Mouse (Mus musculus): ENCODE data around the gene Klhl7. TPM values are rescaled to one million over a fixed set of nuclear protein-coding genes. Genes with fewer than 3 reads are reported as not detected.
"Not testable (repeated sequence)": the region's sequence is repeated elsewhere in the genome, so short reads cannot be mapped to it uniquely, and the experiment has no call there.

Gene Klhl7
- total RNA-seq, 1 experiment from 2014 or later, result 29.0 TPM

GRCm38 (mm10) chr5:24088451-24088850 is 12.0 kb upstream of the Klhl7 start:
- 0 out of 2 replicates have a peak, but pooled peaks have one; percentile 45 for ATAC-seq (replicated peaks; ENCODE audit: low read depth, poor library complexity, severe bottlenecking)

GRCm38 (mm10) chr5:24092496-24092895 is 7.9 kb upstream of the Klhl7 start:
- ATAC-seq (replicated peaks; ENCODE audit: low read depth, poor library complexity, severe bottlenecking), result no peak

- ATAC-seq (replicated peaks; ENCODE audit: low read depth, poor library complexity, severe bottlenecking), result no peak
These were observed 5.0 kb upstream of the Klhl7 start for GRCm38 (mm10) chr5:24095393-24095792.

DNA sequence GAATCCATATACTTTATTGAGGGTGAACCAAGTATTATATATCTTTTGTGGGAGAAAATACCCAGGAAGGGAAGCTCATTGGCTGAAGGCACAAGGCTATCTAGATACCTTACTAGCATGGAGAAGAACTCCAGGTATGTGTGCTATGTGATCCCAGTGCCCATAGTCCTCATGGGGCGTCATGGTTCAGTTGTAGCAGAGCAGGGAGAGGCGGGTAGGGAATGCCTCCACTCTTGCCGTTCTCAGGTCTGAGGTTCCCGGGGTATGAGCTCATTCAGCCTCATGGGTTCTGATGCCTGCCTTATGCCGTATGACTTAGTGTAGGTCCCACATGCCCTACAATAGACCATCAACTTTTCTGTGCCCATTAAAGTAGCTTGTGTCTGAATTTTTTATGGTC is 4.5 kb upstream of the Klhl7 start:
- no peak for ATAC-seq (replicated peaks; ENCODE audit: low read depth, poor library complexity, severe bottlenecking)

DNA sequence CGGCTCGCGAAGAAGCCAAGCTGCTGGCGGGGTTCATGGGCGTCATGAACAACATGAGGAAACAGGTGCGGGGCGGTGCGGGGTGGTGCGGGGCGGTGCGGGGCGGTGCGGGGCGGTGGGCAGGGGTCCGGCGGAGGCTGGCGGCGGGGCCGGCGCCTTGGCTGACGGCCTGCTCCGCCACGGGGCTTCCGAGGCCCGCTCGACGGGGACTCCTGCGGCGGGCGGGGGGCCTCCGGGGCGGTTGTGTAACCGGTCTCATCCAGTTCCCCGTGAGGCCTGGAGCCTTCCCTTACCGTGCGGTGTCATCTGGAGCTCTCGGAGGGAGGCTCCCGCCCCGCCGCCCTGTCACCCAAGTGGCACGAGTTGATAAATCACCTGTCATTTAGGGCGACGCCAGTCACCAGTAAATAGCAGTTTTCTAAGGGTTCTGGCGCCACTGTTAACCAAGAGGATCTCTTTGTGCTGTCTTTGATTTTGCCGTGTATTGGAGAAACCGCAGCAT is 456 bp downstream of the Klhl7 start:
- peak; percentile 68 for ATAC-seq (replicated peaks; ENCODE audit: low read depth, poor library complexity, severe bottlenecking)

DNA sequence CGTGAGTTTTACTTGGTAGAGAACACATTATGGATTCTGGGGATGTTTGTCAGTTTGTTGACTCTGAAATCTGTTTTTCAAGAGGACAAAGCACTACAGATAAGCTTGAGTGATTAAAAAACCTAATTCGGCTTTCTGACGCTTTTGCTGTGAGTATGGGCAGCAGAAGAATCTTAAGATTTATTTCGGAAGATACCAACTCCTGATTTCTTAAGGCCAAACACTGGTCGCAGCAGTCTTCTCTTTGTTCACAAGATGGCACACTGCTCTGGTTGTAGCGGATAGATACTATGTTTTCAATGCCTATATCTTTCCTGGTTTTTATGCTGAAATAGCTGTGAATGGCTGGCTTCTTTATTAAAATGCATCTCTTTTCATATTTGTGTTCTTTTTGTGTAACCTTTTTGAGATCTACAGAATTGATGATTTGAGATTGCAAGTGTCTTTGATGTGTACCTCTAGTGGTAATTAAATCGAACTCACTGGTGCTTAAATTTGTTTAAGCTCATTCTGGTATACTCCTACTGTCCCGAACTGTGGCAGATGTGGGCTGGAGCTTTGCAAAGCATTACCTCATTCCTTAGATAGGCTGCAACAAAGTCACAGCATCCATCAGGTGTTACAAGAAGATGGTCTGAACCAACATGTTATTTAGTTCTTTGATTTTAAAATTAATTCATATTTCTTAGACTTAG is 1.2 kb downstream of the Klhl7 start:
- no peak for ATAC-seq (replicated peaks; ENCODE audit: low read depth, poor library complexity, severe bottlenecking)

- not testable (repeated sequence) for ATAC-seq (replicated peaks; ENCODE audit: low read depth, poor library complexity, severe bottlenecking)
These were observed 2.8 kb downstream of the Klhl7 start for GRCm38 (mm10) chr5:24103235-24103634.

GRCm38 (mm10) chr5:24103841-24104240 is 3.4 kb downstream of the Klhl7 start:
- ATAC-seq (replicated peaks; ENCODE audit: low read depth, poor library complexity, severe bottlenecking), result no peak

- no peak for ATAC-seq (replicated peaks; ENCODE audit: low read depth, poor library complexity, severe bottlenecking)
These were observed 6.8 kb downstream of the Klhl7 start for GRCm38 (mm10) chr5:24107071-24107739.

GRCm38 (mm10) chr5:24107740-24108098 is 7.3 kb downstream of the Klhl7 start:
- ATAC-seq (replicated peaks; ENCODE audit: low read depth, poor library complexity, severe bottlenecking), result no peak

DNA sequence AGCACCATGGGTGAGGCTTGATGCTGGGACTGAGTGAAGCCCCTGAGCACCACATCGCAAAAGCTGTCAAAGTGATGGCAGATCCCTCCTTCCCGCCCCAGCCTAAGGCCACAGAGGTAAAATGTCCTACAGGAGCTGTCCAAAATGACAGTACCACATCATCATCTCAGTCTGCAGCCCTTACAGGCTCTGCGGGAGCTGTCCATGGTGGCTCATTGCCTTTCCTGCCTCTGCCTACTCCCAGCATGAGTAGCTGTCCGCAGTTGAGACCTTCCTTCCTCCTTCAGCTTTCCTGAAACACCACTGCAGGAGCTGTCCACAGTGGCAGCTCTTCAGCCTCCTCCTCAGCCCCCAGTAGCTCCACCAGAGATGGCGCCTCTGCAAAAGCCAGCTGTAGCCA is 9.7 kb downstream of the Klhl7 start:
- ATAC-seq (replicated peaks; ENCODE audit: low read depth, poor library complexity, severe bottlenecking), result peak; percentile 89

DNA sequence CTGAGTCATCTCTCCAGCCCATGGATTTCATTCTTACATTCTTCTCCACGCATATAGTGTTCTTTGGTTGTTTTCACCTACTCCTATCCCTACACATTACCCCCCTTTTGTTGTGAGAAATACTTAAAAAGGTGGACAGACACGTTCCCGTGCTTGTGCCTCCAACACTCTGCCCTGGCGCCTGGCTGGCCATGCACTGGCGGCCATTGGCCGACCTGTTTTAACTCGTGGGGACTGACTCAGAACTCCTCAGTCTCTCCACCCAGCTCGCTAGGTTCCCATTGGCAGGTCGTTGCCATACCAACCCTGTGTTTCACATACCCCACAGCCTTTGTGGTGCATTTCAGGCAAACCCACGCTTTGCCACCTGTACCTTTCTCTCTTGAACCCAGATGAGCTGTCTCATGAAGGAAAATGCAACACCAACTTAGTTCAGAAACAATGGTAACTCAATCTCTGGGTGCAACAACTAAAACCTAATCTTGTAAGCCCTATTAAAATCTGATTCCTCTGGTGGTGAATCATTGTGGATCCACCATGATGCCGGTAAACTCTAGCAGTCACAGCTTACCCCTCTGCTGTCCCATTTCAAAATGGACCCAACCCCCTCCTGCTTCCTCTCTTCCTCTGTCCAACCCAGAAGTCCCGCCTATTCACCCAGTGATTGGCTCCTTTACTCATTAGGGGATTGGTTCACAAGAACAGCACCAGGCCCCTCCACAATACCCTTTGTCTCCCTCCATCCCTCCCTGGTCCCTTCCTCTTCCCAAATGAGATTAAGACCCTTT is 11.9 kb downstream of the Klhl7 start:
- ATAC-seq (replicated peaks; ENCODE audit: low read depth, poor library complexity, severe bottlenecking), result no peak

GRCm38 (mm10) chr5:24122221-24122620 is 21.8 kb downstream of the Klhl7 start:
- ATAC-seq (replicated peaks; ENCODE audit: low read depth, poor library complexity, severe bottlenecking), result no peak

DNA sequence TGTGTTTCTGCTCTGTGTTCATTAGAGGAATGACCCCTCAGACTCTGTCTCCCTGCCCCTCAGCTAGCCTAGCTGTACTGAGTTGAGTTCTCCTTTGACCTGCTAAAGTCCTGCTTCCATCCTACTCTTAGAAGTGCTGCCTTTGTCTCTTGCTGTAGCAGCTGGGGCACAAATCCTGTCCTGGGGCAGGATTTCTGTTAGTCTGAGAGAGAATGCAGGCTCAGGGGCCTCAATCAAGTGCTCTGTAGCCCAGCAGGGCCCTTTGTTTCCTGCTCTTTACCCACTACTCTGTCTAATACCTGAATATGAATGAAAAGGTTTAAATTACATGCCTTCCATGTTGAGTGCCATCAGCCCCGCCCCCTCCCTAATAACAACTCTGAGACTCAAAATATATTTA is 23.8 kb downstream of the Klhl7 start:
- no peak for ATAC-seq (replicated peaks; ENCODE audit: low read depth, poor library complexity, severe bottlenecking)

GRCm38 (mm10) chr5:24124579-24125276 is 24.3 kb downstream of the Klhl7 start:
- ATAC-seq (replicated peaks; ENCODE audit: low read depth, poor library complexity, severe bottlenecking), result no peak

DNA sequence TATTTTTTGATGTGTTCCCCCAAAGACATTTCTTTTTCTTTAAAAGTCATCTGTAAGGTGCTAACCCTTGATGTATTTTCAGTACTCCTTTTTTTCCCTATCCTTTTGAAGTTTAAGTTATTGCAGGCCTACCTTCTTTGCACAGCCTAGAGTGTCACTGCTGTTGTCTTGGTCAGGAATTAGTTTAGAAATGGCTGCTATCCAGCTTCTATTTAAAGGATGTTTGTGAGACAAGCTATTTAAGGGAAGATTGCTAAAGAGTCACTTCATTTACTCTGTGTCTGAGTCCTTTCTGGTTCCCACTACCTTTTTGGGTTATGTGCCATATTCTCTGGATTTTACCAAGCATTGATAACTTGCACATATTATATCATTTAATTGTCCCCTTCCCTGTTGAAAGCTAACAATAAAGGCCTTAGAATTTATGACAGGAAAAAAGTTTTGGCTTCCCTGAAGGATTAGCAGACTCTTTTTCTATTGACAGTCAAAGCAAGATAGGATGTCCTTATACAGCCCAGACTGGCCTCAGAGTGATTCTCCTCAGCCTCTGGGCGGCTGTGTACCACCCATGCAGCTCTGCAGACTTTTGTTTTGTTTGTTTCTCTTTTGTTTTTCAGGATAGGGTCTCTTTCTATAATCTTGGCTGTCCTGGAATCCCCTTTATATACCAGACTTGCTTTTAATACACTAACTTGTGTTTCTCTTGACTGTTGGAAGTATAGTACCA is 25.7 kb downstream of the Klhl7 start:
- ATAC-seq (replicated peaks; ENCODE audit: low read depth, poor library complexity, severe bottlenecking), result no peak

GRCm38 (mm10) chr5:24126967-24127366 is 26.6 kb downstream of the Klhl7 start:
- no peak for ATAC-seq (replicated peaks; ENCODE audit: low read depth, poor library complexity, severe bottlenecking)

DNA sequence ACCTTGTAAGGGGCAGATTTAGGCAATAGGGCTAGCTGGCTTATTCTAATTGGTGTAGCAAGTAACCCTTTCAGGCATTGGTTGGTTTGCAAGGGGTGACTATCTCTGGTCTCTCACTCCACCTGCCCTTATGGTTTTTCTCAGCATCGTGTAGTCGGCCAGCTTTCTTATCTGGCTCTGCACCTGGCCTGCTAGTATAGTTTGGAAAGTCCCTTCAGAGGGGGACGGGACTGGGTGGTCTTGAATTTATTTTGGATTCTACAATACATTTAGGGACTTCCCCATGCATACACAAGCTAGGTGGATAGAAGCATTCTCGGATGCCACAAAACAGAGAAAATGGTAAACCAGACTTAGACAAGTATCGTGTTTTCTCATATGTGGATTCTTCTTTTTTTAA is 46.6 kb downstream of the Klhl7 start:
- ATAC-seq (replicated peaks; ENCODE audit: low read depth, poor library complexity, severe bottlenecking), result no peak

DNA sequence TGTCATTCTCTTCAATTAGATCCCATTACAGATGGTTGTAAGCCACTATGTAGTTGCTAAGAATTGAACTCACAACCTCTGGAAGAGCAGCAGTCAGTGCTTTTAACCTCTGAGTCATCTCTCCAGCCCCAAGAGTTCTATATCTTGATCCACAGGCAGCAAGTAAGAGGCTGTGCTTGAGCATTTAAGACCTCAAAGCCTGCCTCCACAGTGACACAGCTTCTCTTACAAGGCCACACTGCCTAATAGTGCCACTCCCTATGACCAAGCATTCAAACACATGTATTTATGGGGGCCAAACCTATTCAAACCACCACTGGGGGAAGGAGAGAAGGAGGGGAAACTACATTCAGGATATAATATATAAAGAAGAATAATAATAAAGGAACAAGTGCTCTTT is 51.8 kb downstream of the Klhl7 start:
- ATAC-seq (replicated peaks; ENCODE audit: low read depth, poor library complexity, severe bottlenecking), result no peak

DNA sequence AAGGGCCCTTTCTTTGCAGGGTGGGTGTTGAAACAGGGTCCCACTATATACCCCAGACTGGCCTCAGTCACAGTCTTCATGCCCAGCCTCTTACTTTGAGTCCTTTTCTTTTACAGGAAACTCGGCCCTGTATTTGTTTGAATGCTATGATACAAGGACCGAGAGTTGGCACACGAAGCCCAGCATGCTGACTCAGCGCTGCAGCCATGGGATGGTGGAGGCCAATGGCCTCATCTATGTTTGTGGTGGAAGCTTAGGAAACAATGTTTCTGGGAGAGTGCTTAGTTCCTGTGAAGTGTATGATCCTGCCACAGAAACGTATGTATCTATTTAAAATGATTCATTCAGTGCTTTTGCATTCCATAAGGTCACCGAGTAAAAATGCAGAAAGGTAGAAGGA is 56.4 kb downstream of the Klhl7 start:
- ATAC-seq (replicated peaks; ENCODE audit: low read depth, poor library complexity, severe bottlenecking), result no peak
